Mouse (Mus musculus) C2C12 (cell line): ENCODE results near the gene Fbxw2. TPM values are rescaled to one million over a fixed set of nuclear protein-coding genes. Genes with fewer than 3 reads are reported as not detected.

Source experiments
- H3K27me3 ChIP-seq: one replicate; pipeline ENCODE4 v1.6.1; 2011; ENCODE audit not compliant: control insufficient read depth, insufficient read depth, insufficient read length
- H3K36me3 ChIP-seq: one replicate; pipeline ENCODE4 v1.6.1; 2011; ENCODE audit not compliant: control insufficient read depth, insufficient read depth
- H3K4me3 ChIP-seq: one replicate; pipeline ENCODE4 v1.5.1; 2011; ENCODE audit warnings: mild to moderate bottlenecking, control low read depth; ENCODE audit not compliant: poor library complexity, insufficient read depth, severe bottlenecking
- H3K79me2 ChIP-seq: one replicate; pipeline ENCODE4 v1.6.1; 2011; ENCODE audit not compliant: control insufficient read depth, insufficient read depth
- H3K79me3 ChIP-seq: one replicate; pipeline ENCODE4 v1.6.1; 2011; ENCODE audit warnings: low read depth, control low read depth
- H3ac ChIP-seq: one replicate; pipeline ENCODE3; 2011; ENCODE audit warnings: low read depth; ENCODE audit not compliant: control insufficient read depth, insufficient read length
- CEBPB ChIP-seq: IDR thresholded peaks from one replicate; pipeline ENCODE4 v1.6.1; 2011; ENCODE audit warnings: low read depth, mild to moderate bottlenecking, control low read depth, moderate library complexity
- CTCF ChIP-seq: IDR thresholded peaks from one replicate; pipeline ENCODE4 v1.5.1; 2011; ENCODE audit not compliant: control insufficient read depth, insufficient read depth, insufficient read length
- FOSL1 ChIP-seq: IDR thresholded peaks from one replicate; pipeline ENCODE4 v1.8.0; 2011; ENCODE audit warnings: mild to moderate bottlenecking, low read length; ENCODE audit not compliant: poor library complexity, insufficient read depth, severe bottlenecking
- MAX ChIP-seq: IDR thresholded peaks from one replicate; pipeline ENCODE4 v1.6.1; 2011; ENCODE audit warnings: mild to moderate bottlenecking, control low read depth
- MYOD1 ChIP-seq: IDR thresholded peaks from one replicate; pipeline ENCODE4 v1.6.1; 2011; ENCODE audit warnings: low read depth; ENCODE audit not compliant: control insufficient read depth, insufficient read length
- MYOG ChIP-seq: IDR thresholded peaks from one replicate; pipeline ENCODE4 v1.6.1; 2011; ENCODE audit not compliant: control insufficient read depth, insufficient read length; ENCODE audit errors: extremely low read depth
- USF1 ChIP-seq: IDR thresholded peaks from one replicate; pipeline ENCODE4 v1.6.1; 2011; ENCODE audit warnings: low read depth, mild to moderate bottlenecking, control low read depth, moderate library complexity
- long read RNA-seq, 2 experiments: library from polyadenylated mRNA; unstranded; transcript quantifications; one replicate each; pipeline ENCODE4 v2.0.0; 2019 to 2020
- polyA plus RNA-seq: library from polyadenylated mRNA; unstranded; fragments of >200 nt; fragmentation: generic; extraction: Trizol; gene quantifications from one replicate; pipeline ENCODE4 v1.2.1, GENCODE M21; 2012; ENCODE audit warnings: missing spikeins

The Fbxw2 gene
- polyA plus RNA-seq: 43.7 TPM
- long read RNA-seq, experiment 1, transcript Fbxw2-208 (4 exons, 1,930 nt): minor isoform, 10 of 58 reads
- long read RNA-seq, experiment 1, transcript Fbxw2-206 (8 exons, 1,923 nt): major isoform, 30 of 58 reads
- long read RNA-seq, experiment 1, partial matches to known transcripts: 5 of 58 reads
- long read RNA-seq, experiment 1, other reads (novel, unspliced or antisense): 5 of 58 reads
- long read RNA-seq, experiment 2, transcript Fbxw2-206 (8 exons, 1,923 nt): major isoform, 193 of 396 reads
- long read RNA-seq, experiment 2, transcript Fbxw2-202 (8 exons, 1,838 nt): minor isoform, 46 of 396 reads
- long read RNA-seq, experiment 2, transcript Fbxw2-201 (7 exons, 2,030 nt): minor isoform, 18 of 396 reads
- long read RNA-seq, experiment 2, transcript Fbxw2-208 (4 exons, 1,930 nt): minor isoform, 62 of 396 reads
- long read RNA-seq, experiment 2, partial matches to known transcripts: 26 of 396 reads
- long read RNA-seq, experiment 2, other reads (novel, unspliced or antisense): 41 of 396 reads

DNA sequence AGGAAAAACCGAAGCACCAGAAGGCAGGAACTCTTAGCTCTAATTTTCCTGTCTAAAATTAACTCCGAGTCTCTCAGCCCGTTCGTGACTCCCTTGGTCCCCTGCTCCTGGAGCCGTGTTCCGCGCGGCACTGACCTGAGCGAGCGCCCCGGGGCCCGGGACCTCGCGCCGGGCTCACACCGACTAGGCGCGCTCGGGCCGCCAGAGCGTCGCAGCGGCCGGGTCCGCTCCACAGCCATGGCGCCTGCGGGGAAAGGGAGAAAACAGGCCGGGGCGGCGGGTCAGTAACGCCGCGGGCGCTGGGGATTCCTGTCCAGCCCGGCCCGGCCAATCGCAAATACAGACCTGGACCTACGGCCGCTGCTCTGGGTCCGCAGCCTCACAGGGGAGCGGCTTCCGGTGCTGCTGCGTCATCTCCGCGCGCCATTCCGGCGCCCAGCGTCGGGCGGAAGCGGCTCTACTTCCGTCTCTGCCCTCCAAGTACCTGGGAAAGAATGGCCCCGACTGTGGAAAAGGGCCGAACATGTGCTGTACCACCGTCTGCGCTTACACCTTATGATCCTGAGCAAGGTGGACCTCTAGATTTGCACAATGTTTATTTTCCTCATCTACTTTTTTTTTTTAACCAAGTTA, at the start of gene Fbxw2:
Gene Fbxw2 (minus strand): TSS at position 485 of the 633 bp plus-strand sequence.
- peaks cover 21% of the 10 kb centered on the region for H3K36me3 ChIP-seq
- H3K79me2 ChIP-seq: peaks cover 43% of the 10 kb centered on the region
- no peaks in the 10 kb centered on the region for H3K27me3 ChIP-seq
- H3K4me3 ChIP-seq: peak within 1 kb of the TSS; percentile 89
- peaks cover 27% of the 10 kb centered on the region for H3K79me3 ChIP-seq
- TF ChIP-seq CEBPB (no peak), CTCF (no peak), MAX (peak; percentile 93), USF1 (no peak), FOSL1 (no peak)
- peak within 1 kb of the TSS; percentile 96 for H3ac ChIP-seq

DNA sequence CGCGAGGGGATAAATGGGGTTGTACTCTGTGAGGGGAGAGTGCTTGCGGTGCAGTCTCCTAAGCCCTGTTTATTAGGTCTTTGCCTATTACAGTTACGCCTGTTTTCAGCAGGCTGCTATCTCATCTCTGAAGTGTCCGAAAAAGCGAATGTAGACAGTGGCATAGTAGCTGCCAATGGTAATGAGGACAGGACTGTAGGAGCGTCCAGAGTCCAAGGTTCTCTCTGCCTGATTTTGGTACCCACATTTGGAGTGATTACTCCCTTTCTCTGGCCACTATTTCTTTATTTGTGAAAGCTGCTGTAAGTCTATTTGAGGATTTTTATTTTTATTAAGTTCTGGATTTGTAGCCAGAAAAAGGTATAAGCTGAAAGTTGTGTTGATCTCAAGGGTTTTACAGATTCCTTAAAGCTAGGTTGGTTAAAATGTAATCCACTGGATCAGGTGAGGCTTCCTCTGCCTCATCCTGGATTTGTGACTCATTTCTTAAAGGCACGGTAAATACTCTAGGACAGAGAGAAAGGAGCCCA, 48.8 kb upstream of the Fbxw2 start, which contains the start of gene Psmd5:
Gene Psmd5 (minus strand): TSS at position 153 of the 530 bp plus-strand sequence.
- peaks cover 9% of the 10 kb centered on the region for H3K79me3 ChIP-seq
- no peak within 1 kb of the TSS for H3K4me3 ChIP-seq
- H3ac ChIP-seq: peak within 1 kb of the TSS; percentile 25
- TF ChIP-seq USF1: no peak
- TF ChIP-seq MYOG: no peak
- TF ChIP-seq MYOD1: no peak
- TF ChIP-seq FOSL1: no peak
- TF ChIP-seq CTCF: no peak
- no peak for TF ChIP-seq CEBPB
- H3K36me3 ChIP-seq: no peaks in the 10 kb centered on the region
- peaks cover 37% of the 10 kb centered on the region for H3K27me3 ChIP-seq
- peaks cover 18% of the 10 kb centered on the region for H3K79me2 ChIP-seq

- peaks cover 24% of the 10 kb centered on the region for H3K79me2 ChIP-seq
- peaks cover 33% of the 10 kb centered on the region for H3K27me3 ChIP-seq
- TF ChIP-seq USF1: no peak
- TF ChIP-seq CTCF: no peak
- no peak for TF ChIP-seq MYOD1
- TF ChIP-seq FOSL1: no peak
- TF ChIP-seq MYOG: no peak
- TF ChIP-seq MAX: no peak
- TF ChIP-seq CEBPB: no peak
- H3ac ChIP-seq: peak within 1 kb of the TSS; percentile 25
- H3K79me3 ChIP-seq: peaks cover 16% of the 10 kb centered on the region
- no peaks in the 10 kb centered on the region for H3K36me3 ChIP-seq
- H3K4me3 ChIP-seq: no peak within 1 kb of the TSS
Measured at GRCm38 (mm10) chr2:34874271-34874670, 48.2 kb upstream of the Fbxw2 start, which contains the start of gene Cutal. TSS of gene Cutal (plus strand) at chr2:34874396.

DNA sequence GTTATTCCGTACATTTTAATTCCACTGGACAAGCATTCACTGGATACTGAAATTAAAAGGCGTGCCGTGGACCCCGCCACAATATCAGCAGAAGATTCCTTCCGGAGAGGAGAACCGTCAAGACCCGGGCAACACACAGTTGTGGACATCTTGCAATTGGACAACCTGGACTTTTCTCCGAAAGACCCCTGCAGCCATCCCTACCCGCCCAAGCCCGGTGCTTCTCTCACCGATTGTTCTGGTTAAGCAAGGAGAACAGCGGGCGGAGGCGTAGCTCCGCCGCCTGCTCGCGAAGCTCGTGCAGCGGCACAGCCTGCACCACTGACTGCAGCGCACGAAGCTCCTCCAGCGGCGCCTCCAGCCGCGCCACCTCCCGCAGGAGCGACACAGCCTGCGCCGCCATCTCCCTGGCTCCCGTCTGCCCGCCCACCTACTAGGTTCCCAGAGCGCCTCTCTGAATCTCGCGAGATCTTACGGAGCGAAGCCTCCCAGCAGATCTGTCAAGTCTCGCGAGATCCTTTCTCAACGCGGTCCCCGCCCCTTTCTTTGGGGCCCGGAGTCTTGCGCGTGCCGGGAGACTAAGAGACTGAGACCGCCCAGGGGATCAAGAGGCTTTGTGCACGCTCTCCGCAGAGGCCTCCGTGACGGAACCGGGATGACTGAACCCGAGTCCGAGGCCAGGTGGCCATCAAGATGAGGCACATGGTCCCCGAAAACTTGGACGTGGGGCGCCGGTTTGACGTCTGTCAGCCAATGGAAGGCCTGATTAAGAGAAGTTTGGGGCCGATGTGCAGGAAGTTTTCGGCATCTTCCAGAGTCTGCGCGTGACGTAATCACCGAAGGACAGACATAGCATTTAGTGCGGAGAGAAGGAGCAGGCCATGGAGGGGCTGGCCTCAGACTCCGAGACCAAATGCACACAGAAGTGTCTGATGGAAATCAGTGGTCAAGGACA, 44.7 kb upstream of the Fbxw2 start:
- TF ChIP-seq FOSL1 (no peak), USF1 (peak; percentile 1), MAX (peak; percentile 69), MYOG (no peak)

GRCm38 (mm10) chr2:34869680-34870079, 43.6 kb upstream of the Fbxw2 start:
- peaks cover 30% of the 10 kb centered on the region for H3K36me3 ChIP-seq
- peaks cover 59% of the 10 kb centered on the region for H3K79me3 ChIP-seq
- peaks cover 10% of the 10 kb centered on the region for H3K27me3 ChIP-seq
- peak overlapping the region; percentile 44 for H3ac ChIP-seq
- H3K79me2 ChIP-seq: peaks cover 70% of the 10 kb centered on the region
- peak overlapping the region; percentile 100 for H3K4me3 ChIP-seq
- TF ChIP-seq CEBPB: no peak
- no peak for TF ChIP-seq MYOD1
- TF ChIP-seq MAX: no peak
- TF ChIP-seq MYOG: no peak
- TF ChIP-seq USF1: no peak
- TF ChIP-seq CTCF: no peak
- TF ChIP-seq FOSL1: no peak

More for the DNA sequence above, 44.7 kb upstream of the Fbxw2 start:
- Histone ChIP-seq H3K36me3 (peaks cover 18% of the 10 kb centered on the region), H3ac (peak overlapping the region; percentile 100), H3K79me3 (peaks cover 49% of the 10 kb centered on the region), H3K27me3 (peaks cover 13% of the 10 kb centered on the region), H3K79me2 (peaks cover 59% of the 10 kb centered on the region), H3K4me3 (peak overlapping the region; percentile 100)
